Mouse (Mus musculus): ENCODE data around the gene Krba1. TPM values are rescaled to one million over a fixed set of nuclear protein-coding genes. Genes with fewer than 3 reads are reported as not detected.

Gene Krba1
- total RNA-seq, 2 experiments from 2014 or later: 18.7 to 21.0 TPM

DNA sequence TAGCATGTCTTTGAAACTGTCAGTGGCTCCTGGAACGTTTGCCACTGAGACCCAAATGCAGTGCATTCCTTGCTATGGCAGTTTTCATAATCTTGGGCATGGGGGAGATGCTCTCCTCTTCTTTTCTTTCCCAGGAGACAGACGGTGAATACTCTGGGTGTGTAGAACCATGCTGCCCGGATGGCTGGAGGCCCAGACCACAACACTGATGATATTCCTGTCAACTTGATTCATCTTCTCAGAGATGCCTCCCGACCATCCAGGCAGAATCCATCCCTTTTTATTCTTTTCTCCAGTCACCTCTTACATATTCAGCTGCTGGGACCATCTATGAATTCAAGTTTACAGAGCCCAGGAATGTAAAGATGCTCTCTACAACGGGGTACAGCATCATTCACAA is 35.4 kb downstream of the Krba1 start:
- intact Hi-C loops (cut with DNase I): no loop called here
- DNase-seq: no peak
- Histone ChIP-seq H3K27ac (no peak overlapping the region), H3K4me3 (no peak overlapping the region)
- TF ChIP-seq CTCF (IDR thresholded peaks at IDR 0.05): no peak

GRCm38 (mm10) chr6:48432893-48433816 is 37.8 kb downstream of the Krba1 start:
- TF ChIP-seq CTCF (IDR thresholded peaks at IDR 0.05): no peak

GRCm38 (mm10) chr6:48434651-48435050 is 39.3 kb downstream of the Krba1 start:
- no peak for TF ChIP-seq CTCF (IDR thresholded peaks at IDR 0.05)
- DNase-seq: no peak
- intact Hi-C loops (cut with DNase I): no loop called here

More at GRCm38 (mm10) chr6:48432893-48433816, 37.8 kb downstream of the Krba1 start:
- Histone ChIP-seq H3K27ac (peak overlapping the region; percentile 32; the same call in 1 of the 2 replicates), H3K4me3 (no peak overlapping the region)
- no peak for DNase-seq
- intact Hi-C loops (cut with DNase I): no loop called here

DNA sequence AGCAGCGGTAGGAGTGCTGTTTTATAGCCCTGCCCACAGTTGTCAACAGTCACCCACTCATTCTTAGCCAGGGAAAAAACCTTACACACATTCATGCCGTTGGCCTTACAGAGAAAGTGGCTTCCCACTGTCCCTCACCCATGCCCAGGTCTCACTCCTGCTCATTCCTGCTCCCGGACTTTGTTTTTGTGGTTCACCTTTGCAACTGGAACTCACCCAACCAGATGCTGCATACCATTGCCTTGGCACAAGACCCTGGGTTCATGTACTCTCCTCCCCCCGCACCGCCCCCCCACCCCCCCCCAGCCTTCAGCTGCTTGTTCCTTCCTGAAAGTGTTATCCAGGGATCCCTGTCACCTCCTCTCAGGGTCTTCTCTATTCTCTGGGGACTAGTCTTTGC is 39.7 kb downstream of the Krba1 start:
- no peak for TF ChIP-seq CTCF (IDR thresholded peaks at IDR 0.05)
- Histone ChIP-seq H3K27ac (no peak overlapping the region), H3K4me3 (no peak overlapping the region)
- DNase-seq: no peak
- intact Hi-C loops (cut with DNase I): no loop called here

More at GRCm38 (mm10) chr6:48434651-48435050, 39.3 kb downstream of the Krba1 start:
- Histone ChIP-seq H3K27ac (no peak overlapping the region), H3K4me3 (no peak overlapping the region)

GRCm38 (mm10) chr6:48435706-48436349 is 40.4 kb downstream of the Krba1 start:
- TF ChIP-seq CTCF (IDR thresholded peaks at IDR 0.05): no peak
- intact Hi-C loops (cut with DNase I): no loop called here
- H3K4me3 ChIP-seq: no peak overlapping the region

GRCm38 (mm10) chr6:48437679-48438376 is 42.4 kb downstream of the Krba1 start:
- H3K4me3 ChIP-seq: no peak overlapping the region
- no peak overlapping the region for H3K27ac ChIP-seq
- intact Hi-C loops (cut with DNase I): no loop called here
- DNase-seq: no peak
- no peak for TF ChIP-seq CTCF (IDR thresholded peaks at IDR 0.05)

More at GRCm38 (mm10) chr6:48435706-48436349, 40.4 kb downstream of the Krba1 start:
- H3K27ac ChIP-seq: no peak overlapping the region
- DNase-seq: no peak

DNA sequence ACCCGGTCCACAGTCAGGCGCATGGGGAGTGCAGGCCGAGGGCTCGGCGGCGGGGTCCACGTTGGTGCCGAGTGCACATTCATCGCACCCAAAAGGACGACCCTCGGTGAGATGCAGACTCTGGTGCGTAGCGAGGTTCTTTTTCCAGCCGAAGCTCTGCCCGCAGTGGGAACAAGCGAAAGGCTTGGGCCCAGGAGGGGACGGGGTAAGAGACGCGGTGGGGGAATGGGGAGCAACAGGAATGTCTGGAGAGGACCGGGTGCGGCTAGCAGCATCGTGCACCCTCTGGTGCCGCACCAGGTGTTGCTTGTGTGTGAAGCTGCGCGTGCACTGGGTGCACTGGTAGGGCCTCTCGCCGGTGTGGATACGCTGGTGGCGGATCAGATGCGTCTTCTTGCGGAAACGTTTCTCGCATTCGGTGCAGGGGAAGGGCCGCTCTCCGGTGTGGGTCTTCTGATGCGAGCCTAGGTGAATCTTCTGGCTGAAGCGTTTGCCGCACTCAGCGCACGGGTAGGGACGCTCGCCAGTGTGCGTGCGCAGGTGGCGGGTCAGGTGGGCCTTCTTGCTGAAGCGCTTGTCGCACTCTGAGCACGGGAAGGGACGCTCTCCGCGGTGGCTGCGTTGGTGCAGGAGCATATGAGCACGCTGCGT is 43.2 kb downstream of the Krba1 start:
- DNase-seq: no peak
- intact Hi-C loops (cut with DNase I): no loop called here
- no peak for TF ChIP-seq CTCF (IDR thresholded peaks at IDR 0.05)
- Histone ChIP-seq H3K27ac (no peak overlapping the region), H3K4me3 (no peak overlapping the region)

- Histone ChIP-seq H3K4me3 (no peak overlapping the region), H3K27ac (peak overlapping the region; percentile 8; the same call in 1 of the 2 replicates)
- TF ChIP-seq CTCF (IDR thresholded peaks at IDR 0.05): no peak
- intact Hi-C loops (cut with DNase I): loop anchor here (5.0 kb wide), 1 partner anchor 42 kb away; the partner anchor contains the start of gene Krba1
- DNase-seq: no peak
Observed at GRCm38 (mm10) chr6:48439654-48440053, 44.3 kb downstream of the Krba1 start.

GRCm38 (mm10) chr6:48440306-48441014 is 45.1 kb downstream of the Krba1 start:
- H3K27ac ChIP-seq: peak overlapping the region; percentile 43
- TF ChIP-seq CTCF (IDR thresholded peaks at IDR 0.05): no peak
- H3K4me3 ChIP-seq: no peak overlapping the region
- DNase-seq: no peak
- intact Hi-C loops (cut with DNase I): loop anchor here (5.0 kb wide), 1 partner anchor 43 kb away; the partner anchor contains the start of gene Krba1

- intact Hi-C loops (cut with DNase I): loop anchor here (2.0 to 5.0 kb wide), 2 partner anchors 46 to 61 kb away; partner anchors contain the start of gene Krba1
- Histone ChIP-seq H3K27ac (peak overlapping the region; percentile 96), H3K4me3 (peak overlapping the region; percentile 89)
- no peak for TF ChIP-seq CTCF (IDR thresholded peaks at IDR 0.05)
- peak; percentile 96 for DNase-seq
Observed at GRCm38 (mm10) chr6:48443592-48444309, 48.4 kb downstream of the Krba1 start.
